Mouse (Mus musculus): Measurements from ENCODE around the gene Sox30. TPM values are rescaled to one million over a fixed set of nuclear protein-coding genes. Genes with fewer than 3 reads are reported as not detected.

Sox30 gene
- polyA plus RNA-seq, 1 experiment from 2014 or later = 0.08 TPM

- H3K27ac ChIP-seq = no peak overlapping the region
- H3K36me3 ChIP-seq (replicated peaks; ENCODE audit: control insufficient read depth, insufficient read depth) = peaks cover 17% of the 10 kb centered on the region; the same call in 1 of the 2 replicates
- 44% methylated on average over 9 of the region's 9 CpGs for WGBS
- H3K27me3 ChIP-seq (ENCODE audit: control insufficient read depth, insufficient read depth, low read length) = no peaks in the 10 kb centered on the region
- H3K4me3 ChIP-seq (replicated peaks; ENCODE audit: low read length) = peak overlapping the region; percentile 67
- DNase-seq (ENCODE audit: low spot score) (no peak), ATAC-seq (ENCODE audit: low FRiP score) (no peak)
- peaks cover 12% of the 10 kb centered on the region for H3K4me1 ChIP-seq (replicated peaks; ENCODE audit: control insufficient read depth, insufficient read depth, low read length)
- no peaks in the 10 kb centered on the region for H3K9me3 ChIP-seq (ENCODE audit: control insufficient read depth, low read length)
- H3K4me2 ChIP-seq (replicated peaks) = peak overlapping the region; percentile 77
- H3K9ac ChIP-seq = peak overlapping the region; percentile 82; the same call in 1 of the 2 replicates
Observed at GRCm38 (mm10) chr11:46058011-46058410, 77.9 kb downstream of the Sox30 start.

GRCm38 (mm10) chr11:46058916-46059315, 78.8 kb downstream of the Sox30 start:
- no peak overlapping the region for H3K27ac ChIP-seq
- WGBS = 93% methylated on average over 4 of the region's 4 CpGs

GRCm38 (mm10) chr11:46059887-46060650, 80.0 kb downstream of the Sox30 start:
- no peak overlapping the region for H3K4me2 ChIP-seq (replicated peaks)
- no peak overlapping the region for H3K9ac ChIP-seq
- H3K36me3 ChIP-seq (replicated peaks; ENCODE audit: control insufficient read depth, insufficient read depth) = peaks cover 26% of the 10 kb centered on the region; the same call in 1 of the 2 replicates
- no peak for ATAC-seq (ENCODE audit: low FRiP score)
- no peaks in the 10 kb centered on the region for H3K27me3 ChIP-seq (ENCODE audit: control insufficient read depth, insufficient read depth, low read length)
- H3K4me3 ChIP-seq (replicated peaks; ENCODE audit: low read length) = no peak overlapping the region
- 74% methylated on average over 8 of the region's 8 CpGs for WGBS
- no peaks in the 10 kb centered on the region for H3K9me3 ChIP-seq (ENCODE audit: control insufficient read depth, low read length)
- DNase-seq (ENCODE audit: low spot score) = no peak
- peaks cover 18% of the 10 kb centered on the region for H3K4me1 ChIP-seq (replicated peaks; ENCODE audit: control insufficient read depth, insufficient read depth, low read length)
- no peak overlapping the region for H3K27ac ChIP-seq

More at GRCm38 (mm10) chr11:46058916-46059315, 78.8 kb downstream of the Sox30 start:
- H3K4me1 ChIP-seq (replicated peaks; ENCODE audit: control insufficient read depth, insufficient read depth, low read length) = peaks cover 12% of the 10 kb centered on the region
- H3K9ac ChIP-seq = no peak overlapping the region
- peaks cover 19% of the 10 kb centered on the region; the same call in 1 of the 2 replicates for H3K36me3 ChIP-seq (replicated peaks; ENCODE audit: control insufficient read depth, insufficient read depth)
- ATAC-seq (ENCODE audit: low FRiP score) (no peak), DNase-seq (ENCODE audit: low spot score) (no peak)
- H3K4me3 ChIP-seq (replicated peaks; ENCODE audit: low read length) = no peak overlapping the region
- no peaks in the 10 kb centered on the region for H3K27me3 ChIP-seq (ENCODE audit: control insufficient read depth, insufficient read depth, low read length)
- H3K4me2 ChIP-seq (replicated peaks) = no peak overlapping the region
- H3K9me3 ChIP-seq (ENCODE audit: control insufficient read depth, low read length) = no peaks in the 10 kb centered on the region

- Histone ChIP-seq H3K9ac (no peak overlapping the region), H3K27me3 (ENCODE audit: control insufficient read depth, insufficient read depth, low read length) (no peaks in the 10 kb centered on the region), H3K4me3 (replicated peaks; ENCODE audit: low read length) (no peak overlapping the region), H3K4me2 (replicated peaks) (no peak overlapping the region), H3K4me1 (replicated peaks; ENCODE audit: control insufficient read depth, insufficient read depth, low read length) (peaks cover 22% of the 10 kb centered on the region), H3K27ac (no peak overlapping the region), H3K9me3 (ENCODE audit: control insufficient read depth, low read length) (no peaks in the 10 kb centered on the region), H3K36me3 (replicated peaks; ENCODE audit: control insufficient read depth, insufficient read depth) (peaks cover 28% of the 10 kb centered on the region; the same call in 1 of the 2 replicates)
- DNase-seq (ENCODE audit: low spot score) (no peak), ATAC-seq (ENCODE audit: low FRiP score) (no peak)
- WGBS = 79% methylated on average over 5 of the region's 5 CpGs
Observed at GRCm38 (mm10) chr11:46060651-46061020, 80.5 kb downstream of the Sox30 start.

GRCm38 (mm10) chr11:46061776-46062445, 81.8 kb downstream of the Sox30 start:
- Histone ChIP-seq H3K27ac (no peak overlapping the region), H3K27me3 (ENCODE audit: control insufficient read depth, insufficient read depth, low read length) (no peaks in the 10 kb centered on the region), H3K4me2 (replicated peaks) (no peak overlapping the region), H3K4me3 (replicated peaks; ENCODE audit: low read length) (no peak overlapping the region), H3K4me1 (replicated peaks; ENCODE audit: control insufficient read depth, insufficient read depth, low read length) (peaks cover 24% of the 10 kb centered on the region), H3K9me3 (ENCODE audit: control insufficient read depth, low read length) (no peaks in the 10 kb centered on the region), H3K9ac (no peak overlapping the region), H3K36me3 (replicated peaks; ENCODE audit: control insufficient read depth, insufficient read depth) (peaks cover 37% of the 10 kb centered on the region)
- WGBS = 89% methylated on average over 6 of the region's 6 CpGs
- no peak for ATAC-seq (ENCODE audit: low FRiP score)
- DNase-seq (ENCODE audit: low spot score) = no peak

GRCm38 (mm10) chr11:46062569-46062968, 82.5 kb downstream of the Sox30 start:
- Histone ChIP-seq H3K36me3 (replicated peaks; ENCODE audit: control insufficient read depth, insufficient read depth) (peaks cover 37% of the 10 kb centered on the region), H3K4me2 (replicated peaks) (no peak overlapping the region), H3K9me3 (ENCODE audit: control insufficient read depth, low read length) (no peaks in the 10 kb centered on the region), H3K27ac (no peak overlapping the region), H3K4me1 (replicated peaks; ENCODE audit: control insufficient read depth, insufficient read depth, low read length) (peaks cover 18% of the 10 kb centered on the region), H3K27me3 (ENCODE audit: control insufficient read depth, insufficient read depth, low read length) (no peaks in the 10 kb centered on the region), H3K9ac (no peak overlapping the region), H3K4me3 (replicated peaks; ENCODE audit: low read length) (no peak overlapping the region)
- WGBS = 51% methylated on average over 4 of the region's 4 CpGs
- ATAC-seq (ENCODE audit: low FRiP score) = no peak
- no peak for DNase-seq (ENCODE audit: low spot score)

- peaks cover 12% of the 10 kb centered on the region for H3K4me1 ChIP-seq (replicated peaks; ENCODE audit: control insufficient read depth, insufficient read depth, low read length)
- no peak overlapping the region for H3K4me3 ChIP-seq (replicated peaks; ENCODE audit: low read length)
- H3K9me3 ChIP-seq (ENCODE audit: control insufficient read depth, low read length) = no peaks in the 10 kb centered on the region
- no peaks in the 10 kb centered on the region for H3K27me3 ChIP-seq (ENCODE audit: control insufficient read depth, insufficient read depth, low read length)
- H3K9ac ChIP-seq = no peak overlapping the region
- WGBS = 62% methylated on average over 9 of the region's 9 CpGs
- DNase-seq (ENCODE audit: low spot score) = no peak
- H3K4me2 ChIP-seq (replicated peaks) = no peak overlapping the region
- peaks cover 37% of the 10 kb centered on the region for H3K36me3 ChIP-seq (replicated peaks; ENCODE audit: control insufficient read depth, insufficient read depth)
- H3K27ac ChIP-seq = no peak overlapping the region
- no peak for ATAC-seq (ENCODE audit: low FRiP score)
Observed at GRCm38 (mm10) chr11:46062993-46063731, 83.1 kb downstream of the Sox30 start.

- Histone ChIP-seq H3K27ac (no peak overlapping the region), H3K9ac (no peak overlapping the region), H3K4me1 (replicated peaks; ENCODE audit: control insufficient read depth, insufficient read depth, low read length) (peaks cover 17% of the 10 kb centered on the region), H3K27me3 (ENCODE audit: control insufficient read depth, insufficient read depth, low read length) (no peaks in the 10 kb centered on the region), H3K4me3 (replicated peaks; ENCODE audit: low read length) (no peak overlapping the region), H3K9me3 (ENCODE audit: control insufficient read depth, low read length) (no peaks in the 10 kb centered on the region), H3K36me3 (replicated peaks; ENCODE audit: control insufficient read depth, insufficient read depth) (peaks cover 37% of the 10 kb centered on the region), H3K4me2 (replicated peaks) (no peak overlapping the region)
- ATAC-seq (ENCODE audit: low FRiP score) (no peak), DNase-seq (ENCODE audit: low spot score) (no peak)
- WGBS = 66% methylated on average over 8 of the region's 8 CpGs
Observed at GRCm38 (mm10) chr11:46064767-46065166, 84.7 kb downstream of the Sox30 start.

All from hindbrain, embryonic 14.5 days (tissue).